13 mouse cellular contexts compared by ENCODE assay signal in the genomic region with DNA sequence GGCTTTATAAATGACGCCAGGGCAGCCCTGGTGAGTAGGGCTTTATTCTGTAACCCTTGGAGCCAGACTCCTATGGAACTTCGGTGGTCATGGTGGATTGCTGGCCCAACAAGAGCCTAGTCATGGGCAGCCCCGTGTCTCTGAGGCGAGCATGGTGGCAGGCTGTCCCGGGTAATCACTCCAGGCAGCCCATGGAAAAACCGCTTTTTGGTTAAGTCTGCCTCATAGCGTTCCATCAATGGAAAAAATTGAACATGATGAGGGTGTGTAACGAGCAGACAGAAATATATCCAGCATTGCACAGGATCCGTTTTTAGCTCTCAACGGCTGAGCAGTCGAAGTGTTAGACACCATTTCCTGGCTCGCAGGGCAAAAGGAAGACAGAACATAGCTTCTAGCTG.
A peak's percentile ranks its signal among the peaks of the same experiment; 100 is the strongest.
DNase-seq lines count a peak whose midpoint lies in the region; TF ChIP-seq lines count a peak whose summit lies in the region.
"Had no signal": no experiment of that assay in that cellular context is flagged by ENCODE, and none has a peak within 500 bp of the region (broad histone marks: within the 10 kb centered on the region; RNA-seq: fewer than 3 reads in every experiment).

No protein-coding gene starts in this region.

- peak overlapping the region; percentile 68 for H3K4me2 ChIP-seq in myocyte (ENCODE audit: low read depth)
- H3K4me2 ChIP-seq: lung, embryonic 15.5 days; midbrain, embryonic 15.5 days had no signal

- no peak for TF ChIP-seq POLR2A in myocyte (IDR thresholded peaks at IDR 0.05; ENCODE audit: insufficient read length, low read depth)

- intact Hi-C loops in heart, postnatal 14 days (cut with DNase I): no loop called here

- no peak overlapping the region for H3ac ChIP-seq in myocyte (ENCODE audit: control insufficient read depth, insufficient read length)

- no peak overlapping the region for H3K4me3 ChIP-seq in myocyte
- H3K4me3 ChIP-seq: lung, embryonic 15.5 days; midbrain, embryonic 15.5 days had no signal

- H3K79me2 ChIP-seq in myocyte (ENCODE audit: control insufficient read depth, insufficient read depth): peaks cover 73% of the 10 kb centered on the region

- no peaks in the 10 kb centered on the region for H3K36me3 ChIP-seq in myocyte (ENCODE audit: control insufficient read depth, insufficient read depth)
- H3K36me3 ChIP-seq: lung, embryonic 15.5 days; midbrain, embryonic 15.5 days had no signal

- peak; percentile 9 for DNase-seq in heart, adult 8-10 months (ENCODE audit: low spot score)
- DNase-seq in heart, postnatal 14 days: no peak
- DNase-seq in lung, postnatal 10 days: peak; percentile 21
- DNase-seq in lung, postnatal 25 days (ENCODE audit: low spot score): no peak
- peak; percentile 13 to 28 for DNase-seq in frontal cortex, postnatal 25 days (ENCODE audit: low spot score in 2 of 2)
- no peak for DNase-seq in cerebellum, adult 9-10 months
- DNase-seq in embryo, embryonic 11 days: no peak
- DNase-seq: cerebellum, postnatal 25 days; kidney, postnatal 36 days; liver had no signal

- no peaks in the 10 kb centered on the region for H3K27me3 ChIP-seq in myocyte (ENCODE audit: control insufficient read depth, insufficient read depth, insufficient read length)
- H3K27me3 ChIP-seq: lung, embryonic 15.5 days; midbrain, embryonic 15.5 days had no signal

TF ChIP-seq in myocyte, 11 proteins besides CTCF, POLR2A, EP300 and RAD21:
- TF ChIP-seq TCF3 (IDR thresholded peaks at IDR 0.05; ENCODE audit: insufficient read length, low read depth) (no peak), USF1 (IDR thresholded peaks at IDR 0.05; ENCODE audit: low read depth) (no peak), CEBPB (IDR thresholded peaks at IDR 0.05; ENCODE audit: insufficient read depth, poor library complexity, severe bottlenecking) (no peak), MYOG (IDR thresholded peaks at IDR 0.05; ENCODE audit: control insufficient read depth in 1 of 3, insufficient read depth in 1 of 3, insufficient read length in 2 of 3, low read depth in 2 of 3) (no peak), TCF12 (IDR thresholded peaks at IDR 0.05; ENCODE audit: insufficient read depth, poor library complexity, severe bottlenecking) (no peak), MYOD1 (IDR thresholded peaks at IDR 0.05; ENCODE audit: control insufficient read depth in 1 of 3, insufficient read length in 2 of 3, low read depth in 2 of 3) (no peak), POLR2AphosphoS2 (IDR thresholded peaks at IDR 0.05; ENCODE audit: insufficient read length, low read depth) (no peak), MAX (IDR thresholded peaks at IDR 0.05; ENCODE audit: low read depth) (no peak), E2F4 (IDR thresholded peaks at IDR 0.05; ENCODE audit: insufficient read depth) (no peak), SRF (IDR thresholded peaks at IDR 0.05; ENCODE audit: control insufficient read depth, insufficient read length, low read depth) (no peak), REST (IDR thresholded peaks at IDR 0.05; ENCODE audit: insufficient read depth, insufficient read length) (no peak)
TF ChIP-seq in myocyte: peak in this region for 0.

Comparison
In these comparisons a context has a peak if more than half of its experiments do, and no peak if none do; other contexts are left out.
1. DNase-seq: peak in heart, adult 8-10 months (single experiment), lung, postnatal 10 days (single experiment) and frontal cortex, postnatal 25 days (2 of 2); none in heart, postnatal 14 days (0 of 2), lung, postnatal 25 days (single experiment), cerebellum, adult 9-10 months (single experiment) and embryo, embryonic 11 days (single experiment).